Mouse (Mus musculus): ENCODE measurements around the gene Psmb2.

Gene Psmb2

DNA sequence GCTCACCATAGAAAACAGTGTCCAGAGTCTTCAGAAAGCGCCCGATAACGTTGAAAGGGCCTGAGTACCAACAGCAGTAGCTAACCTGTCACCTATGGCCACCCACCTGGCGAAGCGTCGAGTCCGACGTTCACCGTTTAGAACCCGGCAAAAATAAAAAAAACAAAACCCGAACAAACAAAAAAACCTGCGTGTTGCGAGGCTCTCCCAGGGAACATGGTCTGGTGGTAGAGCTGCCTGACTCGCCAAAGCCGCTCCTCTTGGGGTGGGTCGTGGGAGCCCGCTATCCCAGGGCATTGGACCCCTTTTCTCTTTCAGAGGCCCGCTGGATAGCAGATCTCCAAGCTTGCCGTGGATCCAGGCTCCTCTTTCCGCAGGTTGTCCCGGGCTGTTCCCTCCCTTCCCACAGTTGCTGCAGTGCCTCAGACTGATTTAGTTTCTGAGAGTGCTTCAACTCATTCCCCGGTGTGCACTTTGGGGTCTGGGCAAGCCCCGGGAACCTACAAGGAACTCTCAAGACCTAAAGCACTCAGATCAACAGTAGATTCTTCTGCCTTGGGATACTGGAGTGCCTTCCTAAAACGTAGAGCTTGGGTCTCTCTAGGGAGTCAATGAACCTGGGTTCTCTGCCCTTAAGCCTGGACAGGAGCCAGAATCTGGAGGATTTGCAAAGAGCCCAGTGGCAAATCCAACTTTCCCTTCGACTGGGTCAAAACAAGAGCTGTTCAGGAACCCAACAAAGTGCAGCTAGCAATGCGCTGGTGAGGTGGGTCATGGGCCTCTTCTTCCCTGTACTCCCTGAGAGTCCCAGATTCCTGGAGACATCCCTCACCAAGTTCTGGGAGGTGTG lies 55.3 kb downstream of the Psmb2 start:
- DNase-seq, result no peak

DNA sequence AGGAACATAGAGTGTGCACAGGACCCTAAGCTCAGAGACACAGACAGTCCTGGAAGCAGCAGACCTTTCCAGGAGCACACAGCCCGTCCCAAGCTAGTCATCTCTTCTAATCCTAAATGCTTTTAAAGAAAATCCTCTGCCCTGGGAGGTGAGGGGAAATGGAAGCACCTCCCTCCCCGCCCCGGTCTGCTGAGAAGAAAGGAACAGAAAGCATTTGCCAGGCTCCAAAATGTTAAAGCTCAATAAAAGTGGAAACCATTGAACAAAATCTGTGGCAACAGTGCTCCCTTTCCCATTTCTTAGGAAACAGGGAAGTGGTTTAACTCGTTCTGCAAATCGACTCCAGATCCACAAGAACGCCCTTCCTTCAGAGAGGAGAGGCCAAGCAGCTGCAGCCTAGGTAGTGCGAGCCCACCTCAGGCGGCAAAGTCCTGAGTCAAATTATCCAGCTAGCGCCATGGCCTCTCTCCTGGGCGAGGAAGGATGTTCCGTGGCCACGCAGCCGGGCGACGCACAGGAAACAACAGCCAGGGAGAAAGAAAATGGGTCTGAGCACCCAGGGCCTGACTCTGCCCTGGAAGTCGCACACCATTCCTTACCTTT lies 56.7 kb downstream of the Psmb2 start:
- no peak for DNase-seq

DNA sequence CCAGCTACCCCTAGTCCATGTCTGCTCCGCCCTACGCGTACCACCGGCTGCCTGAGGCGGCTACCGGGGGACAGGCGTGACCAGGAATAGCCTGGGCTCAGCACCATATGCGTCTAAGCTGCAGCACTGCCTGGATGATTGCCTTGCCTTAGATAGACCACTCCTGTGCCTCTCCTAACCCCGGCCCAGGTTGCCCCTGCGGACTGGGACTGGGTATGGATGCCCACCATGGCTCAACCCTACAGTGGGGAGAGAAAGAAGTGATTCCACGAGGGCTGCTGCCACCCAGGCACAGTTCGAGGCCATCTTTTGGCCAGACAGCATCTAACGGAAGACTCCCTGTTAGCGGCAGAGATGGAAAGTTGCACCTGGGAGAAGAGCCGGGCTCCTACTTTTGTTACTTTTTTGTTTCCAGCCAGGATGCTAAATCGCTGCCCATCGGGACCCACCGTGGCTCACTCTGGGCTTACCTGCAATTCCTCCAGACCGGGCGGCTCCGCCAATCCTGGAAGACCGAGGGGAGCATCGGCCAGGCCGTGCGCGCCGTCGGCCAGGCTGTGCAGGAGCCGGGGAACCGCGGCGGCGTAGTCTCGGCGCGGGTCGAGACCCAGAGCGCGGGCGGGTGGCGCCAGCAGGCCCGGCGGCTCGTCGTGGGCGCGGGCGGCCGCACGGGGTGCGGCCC lies 57.4 kb downstream of the Psmb2 start:
- no peak for DNase-seq

DNA sequence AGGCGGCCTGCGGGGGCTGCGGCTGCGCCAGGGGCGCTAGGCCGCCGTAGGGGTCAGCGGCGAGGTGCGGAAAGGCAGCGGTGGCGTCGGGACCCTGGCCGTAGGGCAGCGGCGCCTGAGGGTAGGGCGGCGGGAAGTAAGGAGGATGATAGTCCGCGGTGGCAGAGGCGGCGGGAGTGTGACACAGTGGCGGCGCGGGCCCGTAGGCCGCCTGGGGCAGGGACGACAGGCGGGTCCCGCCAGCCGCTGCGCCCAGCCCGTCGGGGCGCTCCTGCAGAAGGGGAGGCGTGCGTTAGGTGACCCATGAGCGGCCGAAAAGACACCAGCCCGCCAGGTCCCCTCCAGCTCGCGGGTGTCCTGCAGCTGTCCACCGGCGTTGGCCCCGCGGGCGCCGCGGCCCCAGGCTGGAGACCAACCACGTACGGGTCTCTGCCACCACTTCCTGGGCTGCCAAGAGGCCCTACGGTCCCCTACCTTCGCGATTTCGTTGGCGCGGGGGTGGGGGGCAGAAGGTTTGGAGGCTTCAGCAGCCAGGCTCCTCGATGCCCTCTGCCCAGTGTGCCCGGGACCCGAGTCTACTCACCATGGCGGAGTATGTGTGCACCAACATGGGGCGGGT lies 58.1 kb downstream of the Psmb2 start:
- DNase-seq, result no peak

DNA sequence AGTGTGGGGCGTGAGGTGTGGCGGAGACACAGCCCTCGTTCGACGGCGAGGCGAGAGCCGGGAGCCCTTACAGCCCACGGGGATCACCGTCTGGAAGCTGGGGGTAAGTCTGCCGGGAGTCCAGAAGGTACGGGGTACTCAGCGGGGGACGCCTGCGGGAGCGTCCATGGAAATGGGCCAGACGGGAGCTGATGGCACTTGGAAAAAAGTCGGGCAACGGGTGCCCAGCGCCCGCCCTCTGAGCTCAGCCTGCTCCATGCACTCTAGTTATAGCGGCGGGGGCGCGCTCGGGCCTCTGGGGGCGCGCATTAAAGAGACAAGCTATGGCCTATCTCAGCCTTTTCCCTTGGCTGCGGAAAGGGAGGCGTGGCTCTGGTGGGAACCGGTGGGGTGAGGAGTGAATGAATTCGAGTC lies 58.6 kb downstream of the Psmb2 start, which contains the start of gene Tfap2e:
TSS of gene Tfap2e (minus strand) at position 240 of the 414 bp plus-strand sequence.
- no peak for DNase-seq

DNA sequence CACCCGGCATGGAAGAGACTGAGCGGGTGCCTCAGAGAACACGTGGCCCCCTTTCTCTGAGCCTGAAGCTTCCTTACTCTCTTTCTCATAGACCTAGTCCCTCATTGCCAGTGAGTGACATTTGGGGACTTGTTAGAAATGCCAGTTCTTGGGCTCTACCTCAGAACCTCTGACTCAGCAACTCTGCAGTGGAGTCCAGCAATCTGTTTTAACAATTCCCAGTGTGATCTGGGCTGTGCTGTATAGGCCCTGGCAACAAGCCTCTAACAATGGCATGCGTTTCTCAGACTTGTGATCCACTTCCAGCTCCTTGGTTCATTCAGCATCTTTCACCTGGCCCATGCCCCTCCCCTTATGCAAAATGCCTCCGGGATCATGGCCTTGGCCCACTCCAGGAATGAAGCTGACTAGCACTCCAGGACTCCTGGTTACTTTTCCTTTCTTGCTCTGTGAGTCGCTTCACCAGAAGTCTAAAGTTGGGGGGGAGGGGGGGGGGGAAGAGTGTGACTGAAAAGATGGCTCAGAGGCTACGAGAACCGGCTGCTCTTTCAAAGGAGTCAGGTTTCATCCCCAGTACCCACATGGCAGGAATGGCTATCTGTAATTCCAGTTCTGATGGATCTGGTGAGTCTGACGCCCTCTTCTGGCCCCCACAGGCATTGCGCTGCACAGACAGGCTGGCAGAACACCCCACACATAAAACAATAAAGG lies 62.7 kb downstream of the Psmb2 start:
- no peak for DNase-seq

DNA sequence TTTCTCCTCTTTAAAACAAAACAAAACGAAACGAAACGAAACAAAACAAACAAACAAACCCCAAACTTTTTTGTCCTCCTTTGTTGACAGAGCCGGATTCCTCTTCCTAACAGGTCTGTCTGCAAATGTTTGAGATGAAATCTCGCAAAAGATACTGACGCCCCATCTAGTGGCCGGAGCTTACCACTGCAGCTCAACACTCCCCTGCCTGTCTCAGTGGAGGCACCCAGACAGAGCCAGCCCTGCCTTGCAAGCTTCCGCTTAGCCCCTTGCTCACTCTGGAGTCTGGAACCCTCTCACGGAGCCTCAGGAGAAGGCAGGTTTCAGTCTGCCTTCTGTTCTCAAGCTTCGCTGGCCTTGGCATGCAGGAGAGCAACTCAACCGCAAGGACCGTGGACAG lies 64.0 kb downstream of the Psmb2 start:
- peak; percentile 66 for DNase-seq

DNA sequence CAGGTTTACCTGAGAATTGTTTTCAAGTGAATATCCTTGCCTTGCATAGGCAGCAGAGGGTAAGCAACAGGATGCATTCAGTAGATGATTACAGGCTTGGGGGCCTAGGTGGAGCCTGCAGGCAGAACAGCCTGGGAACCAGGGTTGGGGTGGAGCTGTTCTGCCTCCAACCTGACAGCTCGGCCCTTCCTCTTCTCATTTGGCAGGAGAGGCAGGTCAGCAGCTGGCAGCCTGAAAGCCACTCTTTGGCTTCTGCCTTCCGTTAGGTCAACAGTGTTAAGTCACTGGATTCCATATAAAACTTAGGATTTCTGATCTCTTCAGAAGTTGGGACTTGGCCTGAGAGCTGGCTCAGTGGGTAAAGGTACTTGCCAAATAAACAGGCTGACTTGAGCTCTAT lies 65.5 kb downstream of the Psmb2 start:
- no peak for DNase-seq

DNA sequence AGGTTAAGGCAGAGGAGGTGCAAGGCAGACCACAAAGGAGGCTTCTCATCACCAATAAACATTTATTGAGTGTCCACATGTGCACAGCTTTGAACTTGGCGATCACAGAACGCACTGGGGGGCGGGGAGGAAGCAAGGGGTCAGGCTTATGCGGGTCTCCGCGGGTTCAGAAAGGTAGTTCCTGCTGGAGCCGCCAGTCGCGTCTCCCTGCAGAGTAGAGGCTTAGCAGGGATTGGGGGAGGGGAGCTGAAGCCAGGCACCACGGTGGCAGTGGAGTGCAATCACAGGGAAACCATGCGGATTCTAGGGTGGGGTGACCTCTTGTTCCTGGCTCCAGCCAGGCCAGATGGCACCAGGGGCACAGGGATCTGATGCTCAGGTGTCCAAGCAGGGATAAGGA lies 66.3 kb downstream of the Psmb2 start:
- DNase-seq, result no peak

DNA sequence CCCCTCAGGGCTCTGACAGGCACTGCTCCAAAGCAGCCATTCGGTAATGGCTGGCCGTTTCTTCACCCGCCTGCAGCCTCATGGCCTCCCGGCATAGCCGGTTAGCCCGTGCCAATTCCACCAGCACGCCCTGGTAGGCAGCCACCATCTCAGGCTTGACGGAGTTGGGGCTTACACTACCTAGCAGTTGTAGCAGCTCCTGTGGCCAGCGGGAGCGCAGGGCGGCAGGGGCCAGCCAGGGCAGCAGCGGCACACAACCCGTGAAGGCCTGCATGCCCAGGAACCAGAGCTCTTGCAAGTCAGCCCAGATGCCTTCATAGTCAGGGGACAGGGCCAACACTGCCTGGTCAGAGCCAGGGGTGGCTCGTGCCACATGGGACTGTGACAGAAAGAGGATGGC lies 67.4 kb downstream of the Psmb2 start:
- no peak for DNase-seq

DNA sequence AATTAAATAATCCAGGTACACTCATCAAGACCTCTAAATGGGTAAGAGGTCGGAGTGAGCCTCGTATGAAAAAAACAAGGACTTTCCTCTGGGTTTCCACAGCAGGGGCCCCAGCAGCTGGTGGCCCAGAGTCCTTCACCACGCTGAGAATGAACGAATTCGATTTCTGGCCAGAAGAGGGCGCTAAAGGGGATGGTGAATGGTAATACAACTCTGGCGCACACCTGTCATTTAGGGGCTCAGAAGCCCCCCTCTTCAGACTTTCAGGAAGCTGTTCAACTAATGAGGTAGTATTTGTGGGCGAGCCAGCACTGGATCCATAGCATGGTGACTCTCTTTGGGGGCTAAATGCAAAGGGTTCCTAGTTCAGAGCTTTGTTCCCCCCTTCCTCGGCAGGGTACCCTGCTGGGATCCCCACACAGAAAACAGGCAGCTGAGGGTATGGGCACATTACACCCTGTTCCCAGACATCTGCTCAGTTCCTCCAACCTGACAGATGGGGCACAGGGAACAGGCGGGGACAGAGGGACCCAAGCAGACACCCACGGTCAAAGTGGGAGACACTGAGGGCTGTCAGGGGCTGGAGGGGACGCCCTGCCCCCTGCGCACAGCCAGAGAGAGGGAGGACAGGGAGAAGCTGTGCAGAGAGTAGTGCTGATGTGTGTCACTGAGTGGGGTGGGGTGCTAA lies 68.2 kb downstream of the Psmb2 start:
- DNase-seq, result peak; percentile 23

DNA sequence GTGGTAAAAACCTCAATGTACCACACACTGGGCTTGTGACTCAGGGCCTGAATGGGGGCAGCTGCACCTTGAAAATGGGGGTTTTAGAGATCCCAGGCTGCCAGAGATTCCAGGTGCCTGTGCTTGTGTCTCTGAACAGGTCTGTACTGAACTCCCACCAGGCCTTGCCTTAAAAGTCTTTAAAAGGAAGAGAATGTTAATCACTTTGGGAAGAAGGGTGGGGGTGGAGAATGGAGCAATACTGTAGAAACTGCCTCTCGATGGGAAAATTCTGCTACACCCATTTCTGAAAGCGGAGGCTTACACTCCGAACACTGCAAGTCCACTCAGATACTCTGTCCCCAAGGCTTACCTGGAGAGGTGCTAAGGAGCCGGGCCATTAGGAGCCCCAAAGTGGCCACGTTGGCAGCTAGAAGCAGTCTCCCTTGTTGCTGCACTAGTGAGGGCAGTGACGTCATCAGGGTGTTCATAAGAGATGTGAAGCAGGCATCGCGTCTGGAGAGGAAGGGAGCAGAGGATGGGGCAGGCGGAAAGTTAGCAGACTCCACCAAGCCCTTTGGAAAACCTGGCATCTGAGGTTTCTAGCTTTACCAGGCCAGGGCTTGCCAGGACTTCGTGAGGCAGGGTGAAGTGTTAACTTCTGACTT lies 68.9 kb downstream of the Psmb2 start:
- no peak for DNase-seq

DNA sequence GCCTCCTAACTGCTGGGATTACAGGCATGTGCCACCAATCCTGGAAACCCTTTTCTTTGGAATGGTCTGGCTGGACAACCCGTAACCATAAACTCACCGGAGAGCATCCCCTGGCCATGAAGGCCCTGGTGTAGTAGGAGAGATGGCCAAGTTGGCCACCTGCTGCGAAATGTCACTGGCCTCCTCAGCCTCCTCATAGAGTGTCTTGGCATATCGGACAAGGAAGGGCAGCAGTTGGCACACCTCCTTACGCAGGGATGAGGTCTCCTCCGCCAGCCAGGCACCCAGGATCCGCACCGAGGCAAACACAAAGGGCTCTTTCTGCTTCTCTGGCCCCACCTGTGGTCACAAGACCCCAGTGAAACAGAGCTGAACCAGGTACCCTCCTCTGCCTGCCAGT lies 71.0 kb downstream of the Psmb2 start:
- DNase-seq, result no peak

DNA sequence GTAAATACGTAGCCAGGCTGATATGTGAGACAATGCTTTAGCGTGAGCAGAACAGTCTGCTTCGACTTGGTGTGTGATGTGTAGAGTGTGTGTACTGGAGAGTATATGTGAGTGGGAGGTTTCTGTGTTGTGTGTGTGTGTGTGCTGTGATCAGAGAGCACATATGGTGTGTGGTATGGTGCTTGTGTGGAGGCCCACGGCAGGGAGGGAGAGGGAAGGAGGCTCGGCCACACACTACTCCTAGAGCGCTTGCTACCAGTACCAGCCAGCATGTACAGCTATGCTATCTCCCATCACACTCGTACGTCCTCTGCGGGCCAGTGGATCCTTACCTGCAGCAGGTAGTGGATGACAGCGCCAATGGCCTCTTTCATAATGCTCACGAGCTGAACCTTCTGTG lies 72.1 kb downstream of the Psmb2 start:
- DNase-seq, result no peak

DNA sequence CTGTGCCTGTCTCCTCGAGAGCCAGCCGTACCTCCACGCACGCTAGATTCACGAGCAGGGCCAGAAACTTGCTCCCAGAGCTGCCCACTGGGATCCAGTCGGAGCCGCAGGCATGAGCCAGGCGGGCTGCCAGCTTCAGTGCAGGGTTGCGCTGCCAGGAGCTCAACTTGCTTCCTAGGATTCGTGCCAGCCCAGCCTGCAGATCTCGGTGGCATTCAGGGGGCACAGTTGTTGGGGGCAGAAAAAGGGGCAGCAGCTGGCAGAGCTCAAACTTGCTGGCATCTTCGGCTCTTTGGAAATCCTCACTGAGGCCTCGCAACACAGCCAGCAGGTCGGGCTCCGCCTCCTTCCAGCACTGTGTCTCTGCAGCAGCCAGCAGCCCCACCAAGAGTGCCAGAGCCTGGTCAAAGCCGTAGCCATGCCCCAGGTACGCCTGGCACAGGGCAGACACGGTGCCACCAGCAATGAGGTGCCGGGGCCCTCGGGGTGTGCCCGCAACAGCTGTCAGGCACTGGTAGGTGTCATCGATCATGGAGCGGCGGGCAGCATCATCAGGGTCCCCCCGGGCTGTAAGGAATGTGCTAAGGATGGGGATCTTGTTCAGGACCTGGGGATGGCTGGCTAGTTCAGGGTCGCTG lies 72.7 kb downstream of the Psmb2 start:
- DNase-seq, result peak; percentile 10

DNA sequence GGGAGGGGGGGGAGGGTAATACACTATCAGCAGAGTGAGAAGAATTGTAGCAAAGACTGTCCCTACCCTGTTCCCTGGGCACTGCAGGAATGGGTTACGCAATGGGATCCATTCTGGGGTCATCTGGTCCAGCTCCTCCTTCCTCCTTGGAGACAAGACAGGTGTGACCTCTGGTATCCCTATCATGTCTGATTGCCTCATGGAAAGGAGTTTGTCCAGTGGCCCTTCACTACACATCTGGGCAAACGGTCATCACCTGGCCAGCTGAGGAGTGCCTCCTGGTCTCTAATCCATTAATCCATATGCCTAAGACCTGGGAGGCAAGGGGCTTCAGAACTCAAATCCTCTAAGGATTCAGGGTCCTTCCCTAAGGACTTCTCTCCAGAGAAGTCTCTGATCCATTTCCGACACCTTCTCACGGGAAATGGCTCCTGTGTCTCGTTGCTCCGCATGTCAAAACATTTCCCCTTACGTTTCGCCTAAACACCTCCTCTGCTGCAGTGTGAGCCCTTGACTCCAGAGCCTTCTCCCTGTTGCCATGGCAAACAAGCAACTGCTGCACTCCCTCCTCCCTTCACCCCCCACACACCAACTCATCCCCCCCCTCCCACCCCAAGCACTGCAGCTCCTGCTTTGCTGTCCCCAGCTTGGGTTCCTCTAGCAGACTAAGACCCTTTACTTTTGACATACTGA lies 73.6 kb downstream of the Psmb2 start:
- no peak for DNase-seq

DNA sequence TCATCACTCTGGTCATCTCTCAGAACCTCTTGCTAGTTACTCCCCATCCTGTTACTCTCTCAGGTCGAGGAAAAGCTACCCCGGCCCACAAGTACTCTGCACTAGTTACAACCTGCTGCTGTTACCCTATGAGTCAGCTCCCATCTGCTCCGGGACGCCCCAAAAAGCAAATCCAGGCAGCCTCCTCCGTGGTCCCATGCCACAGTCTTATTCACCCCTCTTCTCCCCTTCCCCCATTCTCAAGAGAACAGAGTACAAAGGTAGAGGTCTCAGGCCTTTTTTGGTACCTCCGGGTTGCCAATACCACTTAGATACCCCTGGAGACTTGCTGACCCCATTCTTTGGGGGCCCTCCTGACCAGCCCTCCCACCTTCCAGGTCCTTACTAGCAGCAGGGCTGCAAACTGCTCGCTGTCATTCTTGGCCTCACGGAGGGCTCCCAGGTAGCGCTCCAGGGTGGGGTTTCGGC lies 74.2 kb downstream of the Psmb2 start:
- DNase-seq, result no peak

DNA sequence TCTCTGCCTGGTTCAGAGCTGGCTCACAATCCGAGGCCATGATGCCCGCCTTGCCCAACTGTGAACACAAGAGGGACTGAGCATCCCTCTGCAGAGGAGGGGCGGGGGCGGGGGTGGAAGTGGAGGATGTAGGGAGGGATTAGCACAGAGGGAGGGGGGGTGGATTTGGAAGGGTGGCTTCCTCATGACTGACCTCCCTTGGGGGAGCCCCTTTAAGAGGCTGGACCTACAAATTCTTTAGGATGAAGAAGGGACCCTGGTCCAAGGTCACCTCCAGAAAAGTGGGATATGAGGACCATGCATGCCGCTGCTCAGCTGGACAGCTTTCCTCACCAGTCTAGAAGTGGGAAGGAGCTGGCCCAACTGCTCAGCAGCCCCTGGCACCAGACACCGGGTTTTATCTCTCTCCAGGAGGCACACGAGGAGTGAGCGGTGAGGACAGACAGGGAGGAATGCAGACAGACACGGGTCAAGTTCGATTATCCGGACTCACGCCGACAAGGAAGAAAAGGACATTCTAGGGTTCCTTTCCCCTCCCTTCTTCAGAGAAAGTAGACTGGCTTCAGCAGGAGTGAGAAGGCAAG lies 74.7 kb downstream of the Psmb2 start:
- DNase-seq, result no peak

DNA sequence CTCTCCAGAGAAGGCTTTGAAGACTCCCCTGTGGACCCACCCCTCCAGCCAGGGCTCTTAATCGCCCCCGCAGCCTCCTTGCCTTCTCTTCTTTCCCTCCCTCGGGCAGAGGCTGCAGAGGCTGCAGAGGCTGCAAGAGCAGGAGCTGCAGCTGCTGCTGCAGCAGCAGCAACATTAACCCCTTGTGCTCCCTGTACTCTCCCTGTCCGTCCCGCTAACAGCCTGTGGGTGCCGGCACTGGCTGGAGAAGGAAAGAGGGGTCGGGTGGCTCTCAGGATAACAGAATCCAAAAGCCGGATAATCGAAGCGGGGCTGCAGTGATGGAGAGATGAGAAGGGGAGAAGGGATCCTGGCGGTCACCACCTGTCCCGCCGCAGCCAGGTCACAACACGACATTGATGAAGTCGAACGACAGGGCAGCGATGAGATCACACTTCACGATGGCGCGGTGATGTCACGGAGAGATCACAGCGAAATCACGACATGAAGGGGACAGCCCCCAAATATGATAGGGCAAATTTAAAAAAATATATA lies 75.2 kb downstream of the Psmb2 start:
- no peak for DNase-seq
